Mouse (Mus musculus): ENCODE results near the gene Gm19426.

Gm19426 gene

GRCm38 (mm10) chr2:84721182-84721581, 22.3 kb downstream of the Gm19426 start:
- no peak for DNase-seq (ENCODE audit: low spot score)

- no peak for DNase-seq (ENCODE audit: low spot score)
Observed at GRCm38 (mm10) chr2:84720718-84721117, 22.7 kb downstream of the Gm19426 start.

- DNase-seq (ENCODE audit: low spot score), result no peak
Observed at GRCm38 (mm10) chr2:84717357-84717756, 26.1 kb downstream of the Gm19426 start.

GRCm38 (mm10) chr2:84716423-84717355, 26.8 kb downstream of the Gm19426 start:
- no peak for DNase-seq (ENCODE audit: low spot score)

- DNase-seq (ENCODE audit: low spot score), result peak; percentile 62
Observed at GRCm38 (mm10) chr2:84715562-84716361, 27.7 kb downstream of the Gm19426 start.

- peak; percentile 97 for DNase-seq (ENCODE audit: low spot score)
Observed at GRCm38 (mm10) chr2:84714811-84715561, 28.5 kb downstream of the Gm19426 start, which contains the start of gene Zdhhc5. Gene Zdhhc5, minus strand, starts transcription at chr2:84715180.

GRCm38 (mm10) chr2:84714422-84714810, 29.0 kb downstream of the Gm19426 start:
- DNase-seq (ENCODE audit: low spot score), result no peak

GRCm38 (mm10) chr2:84711898-84712297, 31.6 kb downstream of the Gm19426 start:
- no peak for DNase-seq (ENCODE audit: low spot score)

- no peak for DNase-seq (ENCODE audit: low spot score)
Observed at GRCm38 (mm10) chr2:84707523-84707922, 35.9 kb downstream of the Gm19426 start.

GRCm38 (mm10) chr2:84705295-84705694, 38.2 kb downstream of the Gm19426 start:
- DNase-seq (ENCODE audit: low spot score), result no peak

GRCm38 (mm10) chr2:84704329-84704728, 39.1 kb downstream of the Gm19426 start:
- DNase-seq (ENCODE audit: low spot score), result no peak

GRCm38 (mm10) chr2:84703497-84703896, 40.0 kb downstream of the Gm19426 start:
- no peak for DNase-seq (ENCODE audit: low spot score)

- DNase-seq (ENCODE audit: low spot score), result no peak
Observed at GRCm38 (mm10) chr2:84695007-84695695, 48.3 kb downstream of the Gm19426 start.

All from ovary, postnatal 10 days (tissue).